Mouse (Mus musculus): Measurements from ENCODE around the gene Ndufc1.
"Not testable (repeated sequence)": the region's sequence is repeated elsewhere in the genome, so short reads cannot be mapped to it uniquely, and the experiment has no call there.

The Ndufc1 gene

DNA sequence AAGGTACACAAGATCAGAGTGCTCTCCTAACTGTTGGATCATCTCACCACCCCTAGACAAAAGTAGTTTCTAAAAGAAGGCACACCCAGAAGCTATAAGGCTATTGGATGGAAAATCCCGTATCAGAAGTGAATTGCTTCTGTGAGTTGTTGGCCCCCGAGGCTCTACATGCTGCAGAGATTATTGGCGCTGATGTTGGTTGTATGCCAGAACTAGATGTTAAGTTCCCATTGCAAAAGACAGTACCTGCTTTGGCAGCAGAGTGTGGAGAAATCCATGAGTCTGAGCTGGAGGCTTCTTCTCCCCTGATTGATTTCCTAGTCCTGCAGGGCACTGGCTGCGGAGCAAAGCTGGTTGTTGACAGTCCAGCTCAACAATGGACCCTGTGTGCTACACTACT, 40.8 kb downstream of the Ndufc1 start:
- DNase-seq (ENCODE audit: low spot score in 2 of 2) = no peak

DNA sequence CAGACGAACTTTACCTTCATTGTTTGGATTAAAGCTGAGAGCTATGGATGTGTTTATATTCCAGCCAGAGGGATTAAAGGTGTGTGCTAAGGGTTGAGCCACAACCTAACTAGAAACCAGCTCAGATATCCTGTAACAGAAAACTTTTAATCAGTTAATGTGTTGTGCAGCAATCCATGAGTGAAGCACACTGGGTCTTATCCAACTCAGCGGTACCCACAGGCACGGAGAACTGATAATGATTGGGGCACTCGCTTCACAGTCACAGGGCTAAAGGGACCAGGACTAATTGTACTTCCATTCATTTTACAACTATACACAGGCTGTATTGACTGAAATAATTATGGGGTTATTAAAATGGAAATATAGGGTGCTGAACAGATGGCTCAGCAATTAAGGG, 41.9 kb downstream of the Ndufc1 start:
- no peak for DNase-seq (ENCODE audit: low spot score in 2 of 2)

GRCm38 (mm10) chr3:51365517-51365882, 43.3 kb downstream of the Ndufc1 start:
- DNase-seq (ENCODE audit: low spot score in 2 of 2) = no peak

DNA sequence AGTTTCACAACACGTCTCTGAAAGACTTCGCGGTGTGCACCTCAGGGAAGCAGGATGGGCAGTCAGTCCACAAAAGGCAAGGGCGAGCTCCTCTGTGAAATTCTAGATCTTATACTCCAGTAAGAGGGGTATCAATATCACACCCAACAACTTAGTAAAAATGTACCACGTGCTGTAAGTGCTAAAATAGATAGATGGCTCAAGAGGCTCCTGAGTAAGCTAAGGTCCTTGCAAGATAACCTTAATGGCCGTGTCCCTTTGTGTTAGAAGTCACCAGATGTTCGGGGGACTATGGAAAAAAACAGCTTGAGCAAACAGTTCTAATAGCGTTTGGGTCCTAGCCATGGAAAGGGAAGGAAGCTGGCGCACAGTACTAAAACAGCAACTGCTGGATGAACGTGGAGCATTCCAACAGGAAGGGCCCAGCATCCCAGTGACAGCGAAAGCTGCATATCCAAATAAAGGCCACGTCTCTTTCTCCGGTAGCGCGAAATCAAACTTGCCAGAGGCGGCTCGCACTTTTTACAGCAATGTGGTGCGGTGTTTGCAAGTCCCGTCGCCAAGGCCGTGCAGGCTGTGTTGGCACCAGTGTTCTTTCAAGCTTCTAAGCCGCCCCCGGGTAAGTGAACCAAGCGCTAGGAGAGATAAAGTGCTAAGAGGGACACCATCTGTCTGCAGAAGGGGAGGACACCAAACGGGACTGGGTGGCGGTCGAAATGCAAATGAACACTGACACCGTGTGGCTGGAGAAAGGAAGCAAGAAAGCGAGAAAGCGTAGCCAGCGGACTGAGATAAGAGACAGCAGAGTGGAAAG, 43.9 kb downstream of the Ndufc1 start:
- DNase-seq (ENCODE audit: low spot score in 2 of 2) = peak; percentile 55 to 74

- DNase-seq (ENCODE audit: low spot score in 2 of 2) = no peak
Measured at GRCm38 (mm10) chr3:51361066-51361465, 47.7 kb downstream of the Ndufc1 start.

GRCm38 (mm10) chr3:51359558-51360307, 49.1 kb downstream of the Ndufc1 start:
- DNase-seq (ENCODE audit: low spot score in 2 of 2) = no peak

DNA sequence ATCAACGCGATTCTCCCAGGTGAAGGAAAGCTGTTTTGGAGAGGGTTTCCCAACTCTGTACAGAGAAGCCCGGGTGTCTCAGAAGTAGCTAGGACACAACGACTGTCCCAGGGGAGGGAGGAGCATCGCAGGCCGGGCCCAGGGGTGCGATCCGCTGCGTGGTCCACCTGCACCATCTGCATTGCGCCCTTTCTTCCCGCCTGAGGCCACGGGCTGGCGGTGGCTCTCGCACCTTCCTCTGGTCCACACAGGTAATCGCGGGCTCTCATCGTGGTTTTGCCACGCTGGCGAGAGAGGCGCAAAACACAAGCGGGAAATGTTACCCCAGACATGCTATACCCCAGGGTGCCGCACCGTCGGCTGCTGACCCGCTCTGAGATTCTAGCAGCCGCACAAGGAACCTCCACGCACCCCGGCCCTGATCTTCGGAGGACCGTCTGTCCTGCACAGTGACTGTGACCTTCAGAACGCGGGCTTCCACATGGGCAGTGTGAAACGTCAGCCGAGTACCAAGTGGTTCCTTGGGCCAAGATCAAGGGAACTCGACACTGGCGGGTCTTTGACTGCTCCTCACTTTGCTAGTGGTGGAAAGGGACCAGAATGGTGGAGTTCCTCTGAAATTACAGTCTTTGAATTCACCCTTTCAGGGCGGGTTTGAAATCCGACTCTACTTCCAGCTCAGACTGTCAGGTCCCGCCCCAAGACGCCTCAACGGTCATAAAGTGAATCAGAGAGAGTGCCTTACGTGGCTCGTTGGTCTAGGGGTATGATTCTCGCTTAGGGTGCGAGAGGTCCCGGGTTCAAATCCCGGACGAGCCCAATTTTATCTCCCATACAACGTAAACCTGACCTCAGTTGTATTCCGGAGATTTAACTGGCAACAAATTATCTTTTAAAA, 49.9 kb downstream of the Ndufc1 start:
- DNase-seq (ENCODE audit: low spot score in 2 of 2) = peak in 1 of 2 experiments; percentile 60

DNA sequence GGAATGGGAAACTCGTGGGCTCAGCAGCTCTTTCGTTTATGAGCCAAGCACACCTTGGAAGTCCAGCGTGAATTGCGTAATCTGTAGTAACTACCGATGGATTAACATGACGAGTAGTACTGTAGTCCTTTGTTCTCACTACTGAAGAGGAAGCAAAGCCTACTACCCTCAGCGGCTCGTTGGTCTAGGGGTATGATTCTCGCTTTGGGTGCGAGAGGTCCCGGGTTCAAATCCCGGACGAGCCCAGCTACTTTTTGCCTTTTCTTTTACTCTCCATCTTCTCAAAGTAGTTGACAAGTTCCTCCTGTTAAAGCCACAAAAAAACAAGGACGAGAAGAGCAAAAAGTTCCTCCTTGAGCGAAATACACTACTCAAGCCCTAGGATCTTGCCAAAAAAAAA, 50.6 kb downstream of the Ndufc1 start:
- peak; percentile 33 to 45 for DNase-seq (ENCODE audit: low spot score in 2 of 2)

GRCm38 (mm10) chr3:51357624-51358023, 51.2 kb downstream of the Ndufc1 start:
- DNase-seq (ENCODE audit: low spot score in 2 of 2) = no peak

DNA sequence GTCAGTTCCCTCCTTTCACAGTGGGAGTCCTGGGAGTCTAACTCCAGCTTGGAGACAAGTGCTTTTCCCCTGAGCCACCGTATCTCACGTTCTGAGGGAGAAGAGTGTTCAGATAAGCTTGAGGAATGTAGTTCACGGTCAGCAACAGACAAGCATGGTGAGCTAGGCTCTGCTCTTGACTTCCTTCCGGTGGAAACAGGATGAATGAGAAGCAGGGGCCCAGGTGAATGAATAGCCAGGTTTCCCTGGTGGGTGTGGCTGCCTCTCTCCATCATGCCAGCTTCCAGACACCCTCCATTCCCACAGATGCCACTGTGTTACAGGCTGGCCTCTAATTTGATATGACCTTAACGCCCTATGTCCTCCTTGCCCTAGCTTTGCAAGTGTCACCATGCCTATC, 51.7 kb downstream of the Ndufc1 start:
- DNase-seq (ENCODE audit: low spot score in 2 of 2) = no peak

DNA sequence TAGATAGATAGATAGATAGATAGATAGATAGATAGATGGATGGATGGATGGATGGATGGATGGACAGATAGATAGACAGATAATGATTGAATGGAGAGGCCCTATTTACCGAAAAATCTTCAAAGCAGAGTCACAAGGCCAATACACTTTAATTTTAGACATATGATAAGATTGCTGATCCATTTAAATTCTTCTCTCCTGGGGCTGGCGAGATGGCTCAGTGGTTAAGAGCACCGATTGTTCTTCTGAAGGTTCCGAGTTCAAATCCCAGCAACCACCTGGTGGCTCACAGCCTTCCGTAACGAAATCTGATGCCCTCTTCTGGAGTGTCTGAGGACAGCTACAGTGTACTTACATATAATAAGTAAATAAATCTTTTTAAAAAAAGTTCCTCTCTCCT, 53.8 kb downstream of the Ndufc1 start:
- not testable (repeated sequence) for DNase-seq (ENCODE audit: low spot score in 2 of 2)
